Mouse (Mus musculus) right cerebral cortex, adult 2 months (tissue): ENCODE measurements around the gene Ppp2r2c.

Source experiments
- DNase-seq, 2 experiments: peaks; one replicate each; pipeline ENCODE4 v3.0.0; 2021 to 2022; ENCODE audit warnings: low spot score in 2 of 2

Gene Ppp2r2c

GRCm38 (mm10) chr5:36870916-36871315 is 2.6 kb downstream of the Ppp2r2c start:
- no peak for DNase-seq

GRCm38 (mm10) chr5:36875956-36876355 is 7.6 kb downstream of the Ppp2r2c start:
- DNase-seq = no peak

GRCm38 (mm10) chr5:36876777-36877396 is 8.6 kb downstream of the Ppp2r2c start:
- no peak for DNase-seq

GRCm38 (mm10) chr5:36877641-36878040 is 9.3 kb downstream of the Ppp2r2c start:
- no peak for DNase-seq

GRCm38 (mm10) chr5:36878801-36879200 is 10.5 kb downstream of the Ppp2r2c start:
- no peak for DNase-seq

- DNase-seq = no peak
These were observed 12.3 kb downstream of the Ppp2r2c start for GRCm38 (mm10) chr5:36880622-36881021.

- DNase-seq = no peak
These were observed 15.2 kb downstream of the Ppp2r2c start for GRCm38 (mm10) chr5:36883516-36883915.

- no peak for DNase-seq
These were observed 16.8 kb downstream of the Ppp2r2c start for GRCm38 (mm10) chr5:36885067-36885466.

- no peak for DNase-seq
These were observed 17.3 kb downstream of the Ppp2r2c start for GRCm38 (mm10) chr5:36885595-36885994.

GRCm38 (mm10) chr5:36886298-36886697 is 18.0 kb downstream of the Ppp2r2c start:
- DNase-seq = no peak

GRCm38 (mm10) chr5:36886852-36887283 is 18.6 kb downstream of the Ppp2r2c start:
- DNase-seq = no peak

- no peak for DNase-seq
These were observed 19.1 kb downstream of the Ppp2r2c start for GRCm38 (mm10) chr5:36887299-36887988.

- no peak for DNase-seq
These were observed 20.2 kb downstream of the Ppp2r2c start for GRCm38 (mm10) chr5:36888501-36888900.

GRCm38 (mm10) chr5:36888911-36889310 is 20.6 kb downstream of the Ppp2r2c start:
- no peak for DNase-seq

GRCm38 (mm10) chr5:36889380-36889886 is 21.1 kb downstream of the Ppp2r2c start:
- DNase-seq = no peak

GRCm38 (mm10) chr5:36890794-36891193 is 22.5 kb downstream of the Ppp2r2c start:
- DNase-seq = peak; percentile 78 to 86

- no peak for DNase-seq
These were observed 23.6 kb downstream of the Ppp2r2c start for GRCm38 (mm10) chr5:36891793-36892470.

- DNase-seq = peak; percentile 82 to 84
These were observed 24.9 kb downstream of the Ppp2r2c start for GRCm38 (mm10) chr5:36893263-36893662.

- DNase-seq = no peak
These were observed 25.8 kb downstream of the Ppp2r2c start for GRCm38 (mm10) chr5:36894070-36894469.

GRCm38 (mm10) chr5:36894604-36895368 is 26.5 kb downstream of the Ppp2r2c start:
- DNase-seq = no peak

GRCm38 (mm10) chr5:36895621-36896573 is 27.6 kb downstream of the Ppp2r2c start:
- DNase-seq = no peak
